Mouse (Mus musculus) heart, adult 2 months (tissue): ENCODE measurements around the gene Filip1.

ENCODE experiments used
- CTCF ChIP-seq: fragments of 200-600 bp; IDR thresholded peaks from 2 replicates; pipeline ENCODE4 v1.8.1; 2022; ENCODE audit warnings: antibody characterized with exemption, mild to moderate bottlenecking, moderate library complexity
- EP300 ChIP-seq: fragments of 200-500 bp; IDR thresholded peaks from 2 replicates; pipeline ENCODE4 v1.6.1; 2011; ENCODE audit warnings: low read depth, low read length, control low read depth; ENCODE audit not compliant: insufficient read depth
- POLR2A ChIP-seq: fragments of 200-500 bp; IDR thresholded peaks from 2 replicates; pipeline ENCODE4 v1.6.1; 2011; ENCODE audit warnings: mild to moderate bottlenecking, low read depth, low read length, control low read depth; ENCODE audit not compliant: insufficient read depth

GRCm38 (mm10) chr9:79885244-79886210 lies 127.1 kb downstream of the Filip1 start:
- TF ChIP-seq POLR2A, result no peak
- peak; percentile 74 for TF ChIP-seq CTCF
- 0 out of 2 replicates have a peak, but pooled peaks have one; percentile 4 for TF ChIP-seq EP300
